Mouse (Mus musculus) liver, embryonic 16.5 days (tissue): ENCODE measurements around the gene Kremen1. TPM values are rescaled to one million over a fixed set of nuclear protein-coding genes. Genes with fewer than 3 reads are reported as not detected.

Experiments used
- ATAC-seq: fragments of 200-750 bp; cut with Nextera tagmentation; 2 replicates; pipeline ENCODE4 v1.8.0; 2017; ENCODE audit warnings: low read depth, mild to moderate bottlenecking, moderate number of reproducible peaks, moderate library complexity
- H3K27ac ChIP-seq: fragments of 300-500 bp; sonication (generic); 2 replicates; pipeline ENCODE4 v1.5.1; 2014; ENCODE audit warnings: mild to moderate bottlenecking, low read length
- H3K27me3 ChIP-seq: fragments of 300-500 bp; sonication (generic); 2 replicates; pipeline ENCODE4 v1.6.1; 2014; ENCODE audit warnings: low read depth, low read length, mixed read lengths; ENCODE audit not compliant: control insufficient read depth, insufficient read depth
- H3K36me3 ChIP-seq: fragments of 300-500 bp; sonication (generic); 2 replicates; pipeline ENCODE4 v1.6.1; 2014; ENCODE audit warnings: mild to moderate bottlenecking; ENCODE audit not compliant: control insufficient read depth, insufficient read depth
- H3K4me1 ChIP-seq: fragments of 300-500 bp; sonication (generic); 2 replicates; pipeline ENCODE4 v1.6.1; 2014; ENCODE audit warnings: low read depth, low read length, mixed read lengths; ENCODE audit not compliant: control insufficient read depth
- H3K4me2 ChIP-seq: fragments of 300-500 bp; sonication (generic); 2 replicates; pipeline ENCODE4 v1.6.1; 2014; ENCODE audit warnings: low read depth, low read length, mixed read lengths
- H3K4me3 ChIP-seq: fragments of 300-500 bp; sonication (generic); 2 replicates; pipeline ENCODE4 v1.5.1; 2014; ENCODE audit warnings: low read depth, mild to moderate bottlenecking, low read length
- H3K9ac ChIP-seq: fragments of 300-500 bp; sonication (generic); 2 replicates; pipeline ENCODE4 v1.6.1; 2014; ENCODE audit warnings: low read depth, low read length
- H3K9me3 ChIP-seq: fragments of 300-500 bp; sonication (generic); replicated peaks from 2 replicates; pipeline ENCODE4 v1.6.1; 2016; ENCODE audit warnings: low read length; ENCODE audit not compliant: control insufficient read depth
- WGBS: fragments of 180-500 bp; shearing (Covaris S2); extraction: QIAGEN DNeasy Blood & Tissue Kit; methylation state at CpG from one replicate; pipeline ENCODE4 v1.1.7; 2014; ENCODE audit not compliant: insufficient replicate concordance; 5-methylcytosine and 5-hydroxymethylcytosine counted together
- polyA plus RNA-seq: library from polyadenylated mRNA; unstranded; fragments of >200 nt; fragmentation: Nextera tagmentation; extraction: Ambion mirVana; gene quantifications from 2 replicates; pipeline ENCODE4 v1.2.1, GENCODE M21; 2015

Kremen1 gene
- polyA plus RNA-seq, 1 experiment from 2014 or later, result 2.3 TPM

- H3K4me1 ChIP-seq, result no peaks in the 10 kb centered on the region
- no peak overlapping the region for H3K4me2 ChIP-seq
- ATAC-seq, result no peak
- H3K4me3 ChIP-seq, result no peak overlapping the region
- H3K36me3 ChIP-seq, result no peaks in the 10 kb centered on the region
- no peak overlapping the region for H3K27ac ChIP-seq
- H3K9me3 ChIP-seq, result no peaks in the 10 kb centered on the region
- H3K9ac ChIP-seq, result no peak overlapping the region
- 77% methylated on average over 20 of the region's 20 CpGs for WGBS
- no peaks in the 10 kb centered on the region for H3K27me3 ChIP-seq
Observed at GRCm38 (mm10) chr11:5201799-5202680, 59.3 kb downstream of the Kremen1 start.

GRCm38 (mm10) chr11:5199879-5200278, 61.5 kb downstream of the Kremen1 start:
- ATAC-seq, result no peak
- H3K4me1 ChIP-seq, result no peaks in the 10 kb centered on the region
- no peak overlapping the region for H3K4me2 ChIP-seq
- H3K27ac ChIP-seq, result no peak overlapping the region
- 56% methylated on average over 2 of the region's 2 CpGs for WGBS
- H3K9me3 ChIP-seq, result no peaks in the 10 kb centered on the region
- H3K36me3 ChIP-seq, result no peaks in the 10 kb centered on the region
- no peaks in the 10 kb centered on the region for H3K27me3 ChIP-seq
- H3K4me3 ChIP-seq, result no peak overlapping the region
- no peak overlapping the region for H3K9ac ChIP-seq

GRCm38 (mm10) chr11:5197068-5197467, 64.3 kb downstream of the Kremen1 start:
- Histone ChIP-seq H3K9ac (no peak overlapping the region), H3K4me3 (no peak overlapping the region), H3K9me3 (no peaks in the 10 kb centered on the region), H3K4me2 (no peak overlapping the region), H3K36me3 (no peaks in the 10 kb centered on the region), H3K4me1 (no peaks in the 10 kb centered on the region; the same call in 1 of the 2 replicates), H3K27ac (no peak overlapping the region), H3K27me3 (no peaks in the 10 kb centered on the region)
- peak; percentile 77 for ATAC-seq
- 67% methylated on average over 5 of the region's 5 CpGs for whole genome bisulfite sequencing

GRCm38 (mm10) chr11:5196583-5196982, 64.8 kb downstream of the Kremen1 start:
- no peaks in the 10 kb centered on the region for H3K27me3 ChIP-seq
- H3K4me2 ChIP-seq, result no peak overlapping the region
- H3K4me3 ChIP-seq, result no peak overlapping the region
- no peak overlapping the region for H3K27ac ChIP-seq
- no peaks in the 10 kb centered on the region; the same call in 1 of the 2 replicates for H3K4me1 ChIP-seq
- no peak overlapping the region for H3K9ac ChIP-seq
- no peaks in the 10 kb centered on the region for H3K9me3 ChIP-seq
- no peaks in the 10 kb centered on the region for H3K36me3 ChIP-seq
- 64% methylated on average over 7 of the region's 7 CpGs for WGBS
- ATAC-seq, result no peak

GRCm38 (mm10) chr11:5193576-5193881, 67.8 kb downstream of the Kremen1 start:
- H3K9me3 ChIP-seq, result no peaks in the 10 kb centered on the region
- ATAC-seq, result no peak
- H3K4me1 ChIP-seq, result no peaks in the 10 kb centered on the region; the same call in 1 of the 2 replicates
- H3K27ac ChIP-seq, result no peak overlapping the region
- no peak overlapping the region for H3K4me2 ChIP-seq
- no peak overlapping the region for H3K4me3 ChIP-seq
- WGBS, result 64% methylated on average over 1 of the region's 1 CpGs
- H3K27me3 ChIP-seq, result no peaks in the 10 kb centered on the region
- no peak overlapping the region for H3K9ac ChIP-seq
- no peaks in the 10 kb centered on the region for H3K36me3 ChIP-seq

GRCm38 (mm10) chr11:5192840-5193575, 68.3 kb downstream of the Kremen1 start:
- H3K4me2 ChIP-seq, result no peak overlapping the region
- no peak overlapping the region for H3K4me3 ChIP-seq
- no peaks in the 10 kb centered on the region for H3K36me3 ChIP-seq
- H3K9me3 ChIP-seq, result no peaks in the 10 kb centered on the region
- WGBS, result 44% methylated on average over 8 of the region's 8 CpGs
- H3K4me1 ChIP-seq, result no peaks in the 10 kb centered on the region; the same call in 1 of the 2 replicates
- no peaks in the 10 kb centered on the region for H3K27me3 ChIP-seq
- no peak for ATAC-seq
- H3K9ac ChIP-seq, result no peak overlapping the region
- no peak overlapping the region for H3K27ac ChIP-seq

GRCm38 (mm10) chr11:5192084-5192516, 69.3 kb downstream of the Kremen1 start:
- H3K4me2 ChIP-seq, result no peak overlapping the region
- H3K27me3 ChIP-seq, result no peaks in the 10 kb centered on the region
- no peak overlapping the region for H3K27ac ChIP-seq
- H3K4me1 ChIP-seq, result no peaks in the 10 kb centered on the region; the same call in 1 of the 2 replicates
- peak; percentile 50 for ATAC-seq
- no peaks in the 10 kb centered on the region for H3K36me3 ChIP-seq
- no peak overlapping the region for H3K9ac ChIP-seq
- no peak overlapping the region for H3K4me3 ChIP-seq
- 66% methylated on average over 9 of the region's 9 CpGs for WGBS
- no peaks in the 10 kb centered on the region for H3K9me3 ChIP-seq

- H3K9me3 ChIP-seq, result no peaks in the 10 kb centered on the region
- H3K36me3 ChIP-seq, result no peaks in the 10 kb centered on the region
- H3K27ac ChIP-seq, result no peak overlapping the region
- ATAC-seq, result no peak
- no peaks in the 10 kb centered on the region for H3K27me3 ChIP-seq
- H3K4me1 ChIP-seq, result no peaks in the 10 kb centered on the region; the same call in 1 of the 2 replicates
- H3K4me3 ChIP-seq, result no peak overlapping the region
- 64% methylated on average over 9 of the region's 9 CpGs for WGBS
- H3K9ac ChIP-seq, result no peak overlapping the region
- no peak overlapping the region for H3K4me2 ChIP-seq
Observed at GRCm38 (mm10) chr11:5189239-5189933, 72.0 kb downstream of the Kremen1 start.
